Mouse (Mus musculus) frontal cortex, adult 2 months (tissue): ENCODE measurements around the gene Tspan33. TPM values are rescaled to one million over a fixed set of nuclear protein-coding genes. Genes with fewer than 3 reads are reported as not detected.

Experiments used
- DNase-seq, 2 experiments: peaks; one replicate each; pipeline ENCODE4 v3.0.0; 2022; ENCODE audit warnings: low spot score in 1 of 2; ENCODE audit errors: extremely low spot score in 1 of 2
- polyA plus RNA-seq: library from polyadenylated mRNA; depleted of rRNA; stranded (reverse); fragments of >200 nt; gene quantifications from 2 replicates; pipeline ENCODE4 v1.2.3, GENCODE M21; 2012

Tspan33 gene
- polyA plus RNA-seq, 1 experiment = 28.7 TPM

DNA sequence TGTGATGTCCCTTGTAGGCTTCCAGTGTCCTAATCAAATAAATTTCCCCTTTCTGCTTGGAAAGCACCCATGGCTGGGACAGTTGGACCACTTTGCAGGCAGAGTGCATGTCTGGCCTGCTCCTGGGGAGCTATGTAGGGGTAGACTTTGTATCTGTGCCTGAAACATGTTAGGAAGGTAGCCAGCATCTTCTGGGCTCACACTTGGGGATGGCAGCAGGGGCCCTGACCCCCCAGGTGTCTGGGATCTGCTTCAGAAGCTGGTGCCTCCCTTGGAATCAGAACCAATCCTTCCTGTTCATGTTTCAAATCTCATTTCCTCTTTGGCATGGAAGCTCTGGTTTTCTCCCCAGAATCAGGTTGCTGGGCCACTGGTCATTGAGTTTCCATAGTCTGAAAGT lies 3.1 kb downstream of the Tspan33 start:
- DNase-seq = no peak

DNA sequence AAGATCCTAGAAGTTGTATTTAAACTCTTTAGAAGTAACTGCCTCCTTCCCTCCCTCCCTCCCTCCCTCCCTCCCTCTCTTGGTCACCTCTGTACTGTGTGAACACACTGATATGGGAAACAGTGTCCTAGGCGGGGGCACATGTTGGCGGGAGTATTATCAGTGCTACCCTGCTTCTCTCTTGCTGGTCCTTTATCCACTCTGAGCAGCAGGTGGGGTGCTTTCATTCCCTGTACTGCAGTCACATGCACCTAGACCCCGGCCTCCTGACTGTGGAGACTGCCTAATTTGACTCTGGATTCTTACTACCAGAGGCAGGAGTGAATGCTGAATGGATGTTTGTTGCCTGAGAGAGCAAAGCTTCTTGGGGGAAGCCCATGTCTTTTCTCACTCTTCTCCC lies 3.5 kb downstream of the Tspan33 start:
- no peak for DNase-seq

DNA sequence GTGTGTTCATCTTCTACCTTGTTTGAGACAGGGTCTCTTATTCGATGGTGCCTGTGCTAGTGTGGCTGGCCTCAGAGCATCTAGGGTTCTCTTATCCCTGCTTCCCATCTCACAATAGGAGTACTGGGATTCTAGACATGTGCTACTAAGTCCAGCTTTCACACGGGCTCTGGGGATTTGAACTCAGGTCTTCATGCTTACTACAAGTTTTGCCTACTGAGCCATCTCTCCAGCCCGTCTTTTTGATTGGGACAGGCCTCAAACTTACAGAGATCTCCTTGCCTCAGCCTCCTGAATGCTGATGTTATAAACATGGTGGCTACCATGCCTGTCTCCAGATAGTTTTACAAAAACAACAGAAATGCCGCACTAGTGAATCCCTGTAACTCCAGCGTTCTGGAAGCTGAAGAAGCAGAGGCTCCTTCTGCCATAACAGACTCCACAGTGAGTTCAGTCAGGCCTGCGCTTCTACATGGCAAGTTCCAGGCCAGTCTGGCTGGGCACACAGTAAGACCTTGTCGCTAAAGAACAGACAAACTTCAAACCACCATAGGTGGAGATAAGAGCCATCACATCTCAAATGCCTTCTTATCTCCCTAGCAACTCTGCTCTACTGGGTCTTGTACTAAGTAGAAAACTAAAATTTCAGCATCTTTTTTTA lies 5.2 kb downstream of the Tspan33 start:
- no peak for DNase-seq

DNA sequence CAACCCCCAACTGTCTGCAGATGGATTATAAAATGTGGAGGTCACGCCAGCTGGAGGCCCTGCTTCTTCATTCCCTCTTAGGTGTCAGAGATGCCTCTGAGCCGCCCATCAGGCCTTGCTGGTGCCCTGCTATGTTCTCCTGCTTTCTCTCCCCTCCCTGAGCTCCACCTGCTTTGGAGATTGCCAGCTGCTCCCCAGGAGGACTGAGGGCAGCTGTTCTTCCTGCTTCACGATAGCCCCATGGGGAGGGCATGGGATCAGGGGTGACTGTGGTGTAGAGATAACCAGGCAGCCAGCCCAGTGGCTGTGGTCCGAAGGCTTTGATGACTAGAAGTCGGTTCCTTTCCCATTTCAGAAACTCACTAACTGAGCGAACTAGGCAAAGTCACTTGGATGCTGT lies 7.0 kb downstream of the Tspan33 start:
- DNase-seq = no peak

DNA sequence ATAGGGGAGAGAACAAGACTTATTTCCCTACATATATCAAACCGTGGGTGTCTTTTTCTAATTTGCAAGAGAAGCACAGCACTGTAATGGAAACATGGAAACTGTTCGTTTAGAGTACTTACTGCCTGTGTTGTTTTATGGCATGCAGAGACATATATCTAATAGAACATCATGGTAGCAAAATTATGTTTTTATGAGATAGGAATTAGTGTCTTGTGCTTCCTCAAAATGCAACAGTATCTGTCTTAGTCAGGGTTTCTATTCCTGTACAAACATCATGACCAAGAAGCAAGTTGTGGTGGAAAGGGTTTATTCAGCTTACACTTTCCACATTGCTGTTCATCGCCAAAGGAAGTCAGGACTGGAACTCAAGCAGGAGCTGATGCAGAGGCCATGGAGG lies 8.1 kb downstream of the Tspan33 start:
- DNase-seq = no peak

DNA sequence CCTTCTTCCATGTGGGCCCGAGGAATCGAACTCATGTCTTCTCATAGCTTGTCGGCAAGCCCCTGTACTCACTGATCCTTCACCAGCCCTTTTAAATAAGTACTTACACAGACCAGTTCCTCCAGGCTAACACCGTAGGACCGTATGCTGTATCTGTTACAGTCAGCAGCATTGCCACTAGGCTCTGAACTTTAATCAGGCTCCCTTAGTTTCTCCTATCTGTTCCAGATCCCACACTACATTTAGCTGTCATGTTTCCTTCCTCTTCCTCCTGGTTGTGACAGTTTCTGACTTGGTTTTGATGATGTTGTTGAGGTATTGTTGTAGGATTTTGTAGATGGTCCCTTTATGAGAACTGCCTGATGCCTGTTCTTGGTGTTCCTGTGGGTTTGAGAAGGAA lies 10.1 kb downstream of the Tspan33 start:
- no peak for DNase-seq

DNA sequence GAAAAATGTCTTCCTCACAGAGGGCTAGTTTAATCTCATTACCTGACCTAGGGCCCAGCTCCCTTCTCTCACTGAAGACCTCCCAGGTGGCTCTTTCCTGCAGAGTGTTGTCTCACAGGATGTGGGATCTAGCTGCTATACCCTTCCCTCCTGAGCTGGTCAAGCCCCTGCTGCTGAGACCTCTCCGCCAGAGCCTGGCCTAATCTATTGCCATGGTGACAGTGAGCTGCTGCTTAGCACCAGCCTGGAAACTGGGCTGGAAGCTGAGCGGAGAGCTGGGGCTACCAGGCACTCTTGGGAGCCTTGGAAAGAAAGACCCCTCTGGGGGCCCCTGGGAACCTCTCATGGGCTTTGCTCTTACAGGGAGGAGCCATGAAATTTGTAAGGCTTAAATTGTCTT lies 13.9 kb downstream of the Tspan33 start:
- DNase-seq = no peak

DNA sequence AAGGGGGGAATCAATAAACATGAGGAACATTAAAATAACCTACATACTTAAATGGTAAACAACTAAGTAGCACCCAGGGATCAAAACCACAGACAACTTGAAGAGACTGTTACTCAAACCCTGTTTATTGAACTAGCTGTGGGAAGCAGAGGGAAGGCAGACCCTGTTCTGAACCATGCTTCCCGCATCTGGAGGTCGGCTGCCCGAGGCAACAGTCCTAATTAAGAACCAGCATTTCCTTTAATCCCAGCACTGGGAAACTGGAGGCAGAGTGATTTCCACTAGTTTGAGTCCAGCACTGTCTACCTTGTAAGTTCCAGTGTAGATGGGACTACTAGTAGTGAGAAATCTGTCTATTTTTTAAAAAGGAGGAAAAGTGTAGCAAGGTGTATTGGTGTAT lies 17.3 kb downstream of the Tspan33 start:
- no peak for DNase-seq

DNA sequence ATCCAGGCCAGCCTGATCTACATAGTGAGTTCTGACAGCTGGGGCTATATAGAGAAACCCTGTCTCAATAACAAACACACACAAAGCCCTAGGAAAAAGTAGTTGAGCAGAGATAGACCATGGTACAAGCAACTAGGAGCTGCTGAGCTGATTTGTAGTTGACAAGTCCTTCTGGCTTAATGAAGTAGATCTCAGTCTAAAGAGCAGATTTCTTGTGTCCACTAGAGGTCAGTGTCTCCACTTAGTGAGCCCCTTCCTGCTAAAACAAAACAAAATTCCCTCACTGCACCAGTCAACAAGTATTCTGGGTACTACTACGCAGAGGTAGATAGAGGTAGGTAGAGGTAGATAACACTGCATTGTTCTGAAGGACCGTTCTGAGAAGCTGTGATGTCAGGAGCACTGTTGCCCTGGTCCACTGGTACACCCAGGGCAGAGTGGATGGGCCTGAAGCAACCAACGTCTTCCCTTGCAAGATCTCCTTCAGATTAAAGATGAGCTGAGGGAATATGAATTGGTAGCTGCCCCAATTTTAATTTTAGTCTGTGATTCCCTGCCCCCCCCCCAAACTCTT lies 18.1 kb downstream of the Tspan33 start:
- DNase-seq = peak in 1 of 2 experiments; percentile 77

DNA sequence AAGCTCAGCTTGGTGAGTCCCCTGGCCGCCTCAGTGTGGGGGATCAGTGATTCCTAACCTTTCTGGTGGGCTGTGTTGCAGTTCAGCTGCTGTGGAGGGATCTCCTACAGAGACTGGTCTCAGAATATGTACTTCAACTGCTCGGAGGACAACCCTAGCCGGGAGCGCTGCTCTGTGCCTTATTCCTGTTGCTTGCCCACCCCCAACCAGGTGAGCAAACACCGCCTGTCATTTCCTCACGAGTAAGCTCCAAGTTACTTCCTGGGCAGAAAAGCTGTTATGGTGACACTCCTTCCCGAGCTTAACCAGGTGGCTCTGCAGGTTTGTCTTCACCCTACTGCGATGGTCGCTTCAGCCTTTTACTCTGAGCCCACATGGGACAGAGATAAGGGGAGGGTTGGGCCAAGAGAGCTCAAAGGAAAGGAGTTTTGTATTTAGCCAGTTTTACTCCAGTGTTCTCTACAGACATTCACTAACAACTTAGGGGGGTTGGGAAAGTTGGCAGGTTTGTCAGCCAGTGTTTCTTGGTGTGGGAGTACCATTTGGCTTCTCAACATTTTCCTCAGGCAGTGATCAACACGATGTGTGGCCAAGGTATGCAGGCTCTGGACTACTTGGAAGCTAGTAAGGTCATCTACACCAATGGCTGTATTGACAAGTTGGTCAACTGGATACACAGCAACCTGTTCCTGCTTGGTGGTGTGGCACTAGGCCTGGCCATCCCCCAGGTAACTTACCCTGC lies 22.8 kb downstream of the Tspan33 start:
- DNase-seq = peak in 1 of 2 experiments; percentile 59

DNA sequence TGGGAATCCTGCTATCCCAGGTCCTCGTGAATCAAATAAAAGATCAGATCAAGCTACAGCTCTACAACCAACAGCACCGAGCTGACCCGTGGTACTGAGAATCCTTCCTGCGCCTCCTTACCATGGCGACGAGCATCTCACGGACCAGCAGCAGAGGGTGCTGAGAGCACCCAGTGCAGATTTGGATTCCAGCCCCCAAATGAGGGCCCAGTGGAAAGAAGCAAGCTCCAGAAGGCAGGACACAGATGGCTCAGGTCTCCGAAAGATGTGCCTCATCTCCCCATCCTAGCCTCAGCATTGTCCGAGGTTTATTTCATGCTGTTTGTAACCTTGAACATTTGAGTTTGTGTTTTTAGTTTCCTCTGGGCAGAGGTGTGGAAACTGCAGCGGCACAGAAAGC lies 23.5 kb downstream of the Tspan33 start:
- no peak for DNase-seq

DNA sequence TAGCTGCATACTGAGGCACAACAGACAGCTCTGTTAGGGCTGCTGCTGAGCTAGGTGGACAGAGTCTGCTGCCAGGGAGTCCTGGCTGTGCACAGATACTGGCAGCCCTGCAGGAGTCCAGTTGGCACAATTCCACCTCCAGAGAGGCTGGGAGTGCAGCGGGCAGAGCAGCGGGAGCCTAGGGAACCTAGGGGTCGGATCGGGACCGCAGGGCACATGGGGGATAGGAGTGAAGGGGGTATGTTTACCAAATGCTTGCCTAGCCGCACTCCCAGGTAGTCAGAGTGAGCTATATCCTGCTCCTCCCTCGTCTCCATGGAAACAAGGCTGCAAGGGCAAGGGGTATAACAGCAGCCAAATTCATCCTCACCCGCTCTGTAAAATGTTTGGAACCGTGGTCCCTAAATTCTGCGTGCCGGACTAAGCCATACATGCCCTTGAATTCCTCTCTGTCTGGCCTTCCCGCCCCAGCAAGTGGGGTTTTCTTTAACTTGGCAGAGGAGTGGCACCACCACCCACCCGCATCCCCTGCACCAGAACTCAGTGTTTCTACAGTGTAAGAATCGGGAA lies 24.0 kb downstream of the Tspan33 start:
- peak in 1 of 2 experiments; percentile 36 for DNase-seq

DNA sequence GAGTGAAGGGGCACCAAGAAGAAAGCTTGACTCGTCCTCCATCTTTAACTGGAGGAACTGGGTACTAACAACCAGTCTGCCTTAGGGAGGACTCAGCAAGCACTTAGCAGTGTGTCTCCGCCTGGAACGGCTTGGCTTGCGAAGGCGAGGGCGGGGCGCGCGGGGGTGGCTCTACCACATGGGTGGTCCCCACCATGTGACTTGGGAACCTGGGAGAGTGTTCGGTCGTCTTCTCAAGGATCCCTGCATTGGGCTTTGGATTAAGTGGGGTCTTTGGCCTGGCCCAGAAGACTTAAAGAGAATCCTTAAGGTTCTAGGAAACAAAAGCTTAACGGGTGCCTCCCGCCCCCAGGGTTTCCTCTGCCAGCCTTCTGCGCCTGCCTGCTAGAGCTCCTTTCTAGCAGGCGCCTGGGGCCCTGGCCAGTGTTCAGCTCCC lies 24.9 kb downstream of the Tspan33 start:
- peak; percentile 50 to 84 for DNase-seq

DNA sequence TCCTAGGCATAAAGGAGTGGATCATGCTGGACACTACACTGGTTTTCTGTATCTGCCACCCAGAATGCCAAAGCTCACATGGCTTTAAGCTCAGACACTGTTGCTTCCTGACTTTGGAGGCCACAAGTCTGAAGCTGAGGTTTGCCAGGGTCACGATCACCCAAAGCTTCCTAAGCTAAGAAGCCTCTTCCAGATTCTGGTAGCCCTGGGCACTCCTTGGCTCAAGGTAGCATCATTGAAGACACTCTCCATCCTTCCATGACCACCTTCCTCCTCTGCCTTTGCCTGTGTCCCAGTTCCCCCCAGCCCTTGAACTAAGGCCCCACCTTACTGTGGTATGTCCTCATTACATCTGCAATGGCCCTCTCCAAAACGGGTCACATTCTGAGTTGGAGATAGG lies 27.9 kb downstream of the Tspan33 start:
- DNase-seq = no peak

DNA sequence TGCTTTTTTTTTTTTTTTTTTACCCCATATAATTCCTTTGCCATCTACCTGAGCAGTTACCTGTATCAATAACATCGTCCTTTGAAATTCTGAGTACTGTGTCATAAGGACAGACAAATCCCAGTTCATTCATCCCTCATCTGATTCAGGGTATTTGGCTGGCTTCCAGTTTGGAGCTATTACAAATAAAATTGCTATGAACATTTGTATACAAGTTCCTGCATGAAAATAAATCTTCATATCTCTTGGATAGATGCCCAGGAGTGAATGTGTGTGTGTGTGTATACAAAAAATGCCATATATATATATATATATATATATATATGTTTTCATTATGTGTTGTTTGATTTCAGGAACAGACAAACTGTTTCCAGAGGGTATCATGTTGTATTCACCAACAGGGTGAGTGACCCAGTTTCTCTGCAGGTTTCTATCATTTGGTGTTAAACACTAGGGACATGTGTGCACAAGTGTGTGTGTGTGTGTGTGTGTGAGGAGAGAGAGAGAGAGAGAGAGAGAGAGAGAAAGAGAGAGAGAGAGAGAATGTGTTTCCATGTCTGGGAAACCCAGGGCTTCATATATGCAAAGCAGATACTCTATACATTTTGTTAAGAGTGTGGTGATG lies 32.7 kb downstream of the Tspan33 start:
- no peak for DNase-seq

DNA sequence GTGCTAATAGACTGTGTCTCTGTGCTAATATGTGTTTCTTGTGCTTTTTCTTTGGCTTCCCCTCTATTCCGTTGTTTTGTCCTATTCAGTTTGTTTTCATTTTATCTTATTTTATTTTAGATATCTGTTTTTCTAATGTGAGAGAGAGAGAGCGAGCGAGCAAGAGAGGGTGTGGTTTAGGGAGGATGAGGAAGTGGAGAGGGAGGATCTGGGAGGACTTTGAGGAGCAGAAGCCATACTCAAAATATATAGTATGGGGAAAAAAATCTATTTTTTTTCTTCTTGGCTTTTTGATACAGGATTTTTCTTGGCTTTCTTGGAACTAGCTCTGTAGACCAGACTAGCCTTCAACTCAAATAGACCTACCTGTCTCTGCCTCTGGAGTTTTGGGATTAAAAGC lies 34.0 kb downstream of the Tspan33 start:
- DNase-seq = no peak

DNA sequence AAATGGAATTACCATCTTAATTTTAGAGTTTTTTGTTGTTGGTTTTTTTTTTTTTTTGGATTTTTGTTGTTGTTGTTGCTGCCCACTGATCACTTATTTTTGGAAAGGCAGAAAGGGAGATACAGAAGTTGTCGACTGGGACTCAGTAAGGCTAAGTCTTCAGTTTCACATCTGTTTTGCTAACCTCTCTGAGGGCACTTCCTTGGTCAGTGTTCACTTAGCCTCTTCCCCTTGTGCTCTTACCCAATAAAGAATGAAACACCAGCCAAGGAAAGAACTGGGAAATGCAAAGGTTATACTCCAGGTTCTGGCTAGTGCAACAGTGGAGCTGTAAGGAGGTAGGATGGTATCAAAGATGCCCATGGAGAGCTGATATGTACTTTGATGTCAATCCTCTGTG lies 35.5 kb downstream of the Tspan33 start:
- DNase-seq = no peak

DNA sequence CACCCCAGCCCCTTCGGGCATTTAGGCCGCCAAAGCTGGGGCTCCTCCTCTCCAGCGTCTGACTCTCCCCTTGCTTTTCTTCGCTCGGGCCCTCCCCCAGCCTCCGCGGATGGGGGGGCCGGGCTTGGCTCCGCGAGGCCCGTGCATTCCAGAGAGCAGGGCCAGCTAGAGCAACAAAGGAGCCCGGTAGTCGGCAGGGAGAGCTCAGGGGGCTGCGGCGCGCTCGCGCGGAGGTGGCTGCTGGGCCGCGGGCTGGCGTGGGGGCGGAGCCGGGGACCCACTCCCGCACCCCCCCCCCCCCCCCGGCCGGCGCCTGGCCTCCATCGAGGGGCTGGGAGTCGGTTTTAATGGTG lies 41.3 kb downstream of the Tspan33 start, which contains the start of gene Smo:
Gene Smo (plus strand): TSS at position 168 of the 353 bp plus-strand sequence.
- no peak for DNase-seq

DNA sequence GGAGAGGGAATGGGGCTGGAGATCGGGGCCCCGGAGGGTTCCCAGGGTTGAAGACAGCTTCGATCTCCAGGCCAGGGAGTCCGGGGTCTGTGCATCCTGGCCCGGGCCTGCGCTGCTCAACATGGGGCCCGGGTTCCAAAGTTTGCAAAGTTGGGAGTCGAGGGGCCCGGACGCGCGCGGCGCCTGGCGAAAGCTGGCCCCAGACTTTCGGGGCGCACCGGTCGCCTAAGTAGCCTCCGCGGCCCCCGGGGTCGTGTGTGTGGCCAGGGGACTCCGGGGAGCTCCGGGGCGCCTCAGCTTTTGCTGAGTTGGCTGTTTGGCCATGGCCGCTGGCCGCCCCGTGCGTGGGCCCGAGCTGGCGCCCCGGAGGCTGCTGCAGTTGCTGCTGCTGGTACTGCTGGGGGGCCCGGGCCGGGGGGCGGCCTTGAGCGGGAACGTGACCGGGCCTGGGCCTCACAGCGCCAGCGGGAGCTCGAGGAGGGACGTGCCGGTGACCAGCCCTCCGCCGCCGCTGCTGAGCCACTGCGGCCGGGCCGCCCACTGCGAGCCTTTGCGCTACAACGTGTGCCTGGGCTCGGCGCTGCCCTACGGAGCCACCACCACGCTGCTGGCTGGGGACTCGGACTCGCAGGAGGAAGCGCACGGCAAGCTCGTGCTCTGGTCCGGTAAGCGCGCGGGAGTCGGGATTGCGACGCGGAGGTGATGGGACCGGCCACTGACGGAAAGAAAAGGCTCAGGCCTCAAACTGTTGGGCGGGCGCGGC lies 41.8 kb downstream of the Tspan33 start:
- DNase-seq = no peak
